Mouse (Mus musculus): Measurements from ENCODE around the gene Tmem107. TPM values are rescaled to one million over a fixed set of nuclear protein-coding genes. Genes with fewer than 3 reads are reported as not detected.

The Tmem107 gene
- total RNA-seq, 2 experiments from 2014 or later = 4.2 to 6.1 TPM

DNA sequence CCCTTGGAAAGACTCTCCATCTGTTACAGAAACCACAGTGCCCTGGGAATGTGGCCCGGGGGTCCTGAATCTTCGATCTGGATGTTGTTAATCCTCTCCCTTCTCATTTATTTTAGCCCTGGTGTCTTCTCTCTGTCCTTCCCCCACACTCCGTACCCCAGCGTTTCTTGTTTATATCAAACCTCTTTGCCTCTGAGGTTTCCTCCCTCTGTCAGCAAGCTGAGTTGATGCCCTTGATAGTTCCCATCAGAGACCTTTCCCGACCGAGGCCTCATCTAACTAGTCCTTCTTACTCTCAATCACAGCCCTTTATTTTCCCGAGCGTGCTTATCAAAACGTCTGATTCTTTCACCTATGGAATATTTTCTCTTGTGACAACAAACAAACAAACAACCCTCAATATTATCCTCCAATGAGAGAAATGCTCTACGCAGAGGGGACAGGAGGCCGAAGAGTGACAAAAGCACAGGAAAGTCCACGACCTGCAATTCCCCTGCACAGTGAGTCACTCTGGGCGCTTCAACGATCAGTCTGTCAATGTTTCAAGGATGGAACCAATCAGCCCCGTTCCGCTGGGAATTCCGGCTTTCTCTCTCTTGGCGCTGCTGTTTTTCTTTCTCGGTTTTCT is 11.8 kb upstream of the Tmem107 start:
- no peak for DNase-seq
- intact Hi-C loops (cut with DNase I) = no loop called here

DNA sequence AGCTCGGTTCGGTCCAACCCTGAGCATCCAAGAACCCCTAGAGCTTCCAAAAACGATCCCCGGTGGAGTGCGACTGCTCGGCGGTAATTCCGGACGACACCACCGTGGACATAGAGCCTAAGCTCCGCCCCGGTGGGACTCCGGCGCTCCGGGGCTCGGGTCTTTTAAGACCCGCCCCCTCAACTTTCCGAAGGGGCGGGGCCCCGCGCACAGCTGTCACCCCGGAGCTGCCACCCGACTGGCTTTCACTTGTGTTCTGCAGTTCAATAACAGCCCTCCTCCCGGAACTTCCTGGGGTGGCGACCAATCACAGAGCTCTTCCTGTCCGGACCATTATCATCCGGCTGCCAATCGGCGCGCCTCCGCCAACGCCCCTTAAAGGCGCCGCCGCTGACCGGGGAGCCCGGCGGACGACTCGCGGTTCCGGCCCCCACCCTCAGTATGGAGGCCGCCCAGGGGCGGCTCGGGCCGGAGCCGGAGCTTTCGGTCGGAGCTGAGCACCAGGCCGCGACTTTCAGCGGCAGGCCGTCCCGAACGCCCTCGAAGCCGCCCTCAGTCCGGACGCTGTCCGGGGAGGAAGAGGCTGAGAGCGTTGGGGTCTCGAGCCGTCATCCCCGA is 11.1 kb upstream of the Tmem107 start, which contains the start of gene Borcs6:
Gene Borcs6 (plus strand): TSS at position 361 of the 618 bp plus-strand sequence.
- intact Hi-C loops (cut with DNase I) = no loop called here
- DNase-seq = peak; percentile 91 to 92

DNA sequence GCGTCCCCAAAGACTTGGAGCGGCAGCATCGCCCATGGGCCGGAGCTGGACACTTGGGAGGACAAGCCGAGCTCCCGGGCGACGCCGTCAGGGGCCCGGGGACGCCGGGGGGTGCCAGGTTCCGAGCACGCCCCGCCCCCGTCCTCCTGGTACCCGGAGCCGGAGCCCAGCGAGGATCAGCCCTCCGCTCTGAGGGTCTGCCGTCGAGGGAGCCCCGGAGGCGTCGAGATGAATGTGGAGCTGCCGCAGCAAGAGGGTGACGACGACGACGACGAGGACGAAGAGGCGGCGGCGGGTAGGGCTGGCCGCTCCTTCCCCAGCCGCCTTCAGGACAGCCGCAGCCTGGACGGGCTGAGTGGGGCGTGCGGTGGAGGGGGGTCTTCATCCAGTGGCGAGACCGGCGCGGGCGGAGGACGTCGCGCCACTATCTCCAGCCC is 10.6 kb upstream of the Tmem107 start:
- intact Hi-C loops (cut with DNase I) = loop anchor here (5.0 kb wide), 1 partner anchor 187 kb away; no protein-coding TSS in a partner anchor
- no peak for DNase-seq

GRCm38 (mm10) chr11:69060448-69061254 is 10.0 kb upstream of the Tmem107 start:
- peak; percentile 38 to 45 for DNase-seq

DNA sequence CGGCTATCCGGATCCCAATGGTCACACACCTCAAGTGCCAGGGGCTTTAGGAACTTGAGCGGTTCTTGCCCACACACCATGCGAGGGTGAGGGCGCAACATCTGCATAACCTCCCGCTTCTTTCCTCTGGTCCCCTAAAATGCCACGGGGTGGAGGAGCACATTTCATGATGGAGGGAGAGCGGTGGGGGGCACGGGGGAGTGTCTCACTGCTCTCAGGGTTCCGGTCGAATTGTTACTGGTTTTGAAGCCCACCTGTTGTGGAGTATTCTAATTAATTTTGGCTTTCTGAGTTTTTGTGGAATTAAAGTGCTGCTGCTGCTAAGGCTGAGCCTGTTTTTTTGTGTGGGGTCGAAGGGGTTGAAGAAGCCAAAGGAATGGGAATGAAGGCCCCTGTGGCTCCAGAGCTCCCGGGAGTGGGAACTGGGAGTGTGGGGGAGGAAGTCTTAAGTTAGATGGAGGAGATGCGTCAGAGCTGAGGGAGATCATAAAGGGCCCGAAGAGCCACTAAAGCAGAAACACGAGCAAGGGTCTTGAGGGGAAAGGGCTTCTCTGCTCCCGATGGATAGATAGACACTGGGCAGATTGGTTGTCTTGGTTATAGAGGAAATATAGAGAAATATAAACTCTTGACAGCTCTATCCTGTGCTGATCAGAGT is 9.2 kb upstream of the Tmem107 start:
- no peak for DNase-seq
- intact Hi-C loops (cut with DNase I) = loop anchor here (5.0 kb wide), 1 partner anchor 186 kb away; no protein-coding TSS in a partner anchor

More at GRCm38 (mm10) chr11:69060448-69061254, 10.0 kb upstream of the Tmem107 start:
- intact Hi-C loops (cut with DNase I) = loop anchor here (5.0 kb wide), 1 partner anchor 187 kb away; no protein-coding TSS in a partner anchor

DNA sequence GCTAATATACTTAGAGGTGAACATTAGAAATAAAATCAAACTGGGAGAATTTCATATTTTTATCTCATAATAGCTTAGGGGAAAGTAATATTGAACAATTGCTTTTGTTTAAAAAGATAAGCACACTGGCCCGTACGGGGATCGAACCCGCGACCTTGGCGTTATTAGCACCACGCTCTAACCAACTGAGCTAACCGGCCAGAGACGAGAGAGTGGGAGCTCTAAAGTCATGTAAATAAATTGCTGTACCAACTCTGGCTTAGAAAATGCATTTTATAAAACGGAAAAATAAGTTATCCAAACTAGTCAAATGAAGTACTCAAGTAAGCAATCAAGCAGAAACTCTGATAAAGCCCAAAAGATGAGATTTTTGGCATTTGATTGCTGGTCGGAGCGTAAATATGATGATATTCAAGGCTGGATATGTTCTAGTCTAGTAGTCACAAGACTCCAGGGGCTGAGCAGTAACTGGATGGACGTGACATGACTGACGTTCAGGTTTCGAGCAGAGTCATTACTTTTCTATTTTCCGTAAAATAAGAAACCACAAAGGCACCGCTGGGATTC is 8.3 kb upstream of the Tmem107 start:
- DNase-seq = peak; percentile 81 to 86
- intact Hi-C loops (cut with DNase I) = loop anchor here (1.0 to 5.0 kb wide), 3 partner anchors 21 to 185 kb away; no protein-coding TSS in a partner anchor

DNA sequence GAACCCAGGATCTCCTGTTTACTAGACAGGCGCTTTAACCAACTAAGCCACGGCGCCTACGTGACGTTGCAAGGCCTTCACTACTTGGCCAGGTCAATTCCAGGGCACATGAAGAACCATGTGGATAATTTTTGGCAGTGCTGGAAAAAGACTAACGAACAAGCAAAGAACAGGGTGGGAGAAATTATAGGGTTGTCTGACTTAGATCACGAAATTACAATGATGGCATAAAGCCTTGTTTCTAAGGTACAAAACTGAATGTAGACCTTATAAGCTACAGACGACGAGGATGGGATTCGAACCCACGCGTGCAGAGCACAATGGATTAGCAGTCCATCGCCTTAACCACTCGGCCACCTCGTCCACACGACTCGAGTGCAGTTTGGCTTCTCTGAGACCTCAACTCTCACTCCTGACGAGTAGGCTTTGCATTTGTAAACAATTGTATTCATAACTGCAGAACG is 7.8 kb upstream of the Tmem107 start:
- DNase-seq = peak; percentile 98 to 99
- intact Hi-C loops (cut with DNase I) = loop anchor here (1.0 to 5.0 kb wide), 4 partner anchors 21 to 185 kb away; no protein-coding TSS in a partner anchor

GRCm38 (mm10) chr11:69063413-69064201 is 7.0 kb upstream of the Tmem107 start:
- intact Hi-C loops (cut with DNase I) = loop anchor here (1.0 to 5.0 kb wide), 2 partner anchors 61 to 184 kb away; no protein-coding TSS in a partner anchor
- peak; percentile 89 to 90 for DNase-seq

DNA sequence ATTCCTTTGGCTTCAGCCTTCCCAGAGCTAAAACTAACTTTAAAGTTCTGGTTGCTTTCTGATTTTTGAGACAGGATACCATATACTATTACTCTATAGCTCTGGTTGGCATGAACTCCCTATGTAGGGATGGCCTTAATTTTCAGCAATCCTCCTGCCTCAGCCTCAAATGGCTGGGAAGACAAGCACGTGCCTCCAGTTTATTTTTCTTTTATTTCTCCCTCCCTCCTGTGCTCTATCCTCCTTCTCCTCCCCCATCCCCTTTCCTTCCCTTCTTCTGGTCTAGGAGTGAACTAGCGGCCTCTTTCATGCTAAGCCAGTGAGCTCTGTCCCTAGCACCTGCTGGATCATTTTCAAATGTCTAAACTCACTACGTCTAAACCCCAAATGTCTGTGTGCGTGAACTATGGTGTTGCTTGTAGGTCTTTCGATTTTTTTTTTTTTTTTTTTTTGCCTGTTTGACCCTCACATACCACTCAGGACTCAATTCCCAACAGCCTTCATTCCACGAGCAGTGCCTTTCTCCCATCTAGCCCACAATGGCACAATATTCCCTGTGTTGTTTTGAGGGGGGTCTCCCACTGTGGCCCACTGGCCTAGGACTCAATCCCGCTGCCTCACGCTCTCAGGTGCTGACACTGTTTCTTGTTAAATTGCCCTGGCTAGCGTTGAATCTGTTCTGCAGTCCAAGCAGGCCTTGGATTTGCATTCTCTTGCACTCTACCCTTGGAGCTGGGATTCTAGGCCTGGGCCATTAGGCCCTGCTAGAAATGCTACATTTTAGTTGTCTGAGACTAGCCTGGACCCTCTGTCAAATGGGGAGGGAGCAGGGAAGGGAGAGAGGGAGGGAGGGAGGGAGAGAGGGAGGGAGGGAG is 6.1 kb upstream of the Tmem107 start:
- DNase-seq = no peak
- intact Hi-C loops (cut with DNase I) = loop anchor here (5.0 kb wide), 1 partner anchor 183 kb away; no protein-coding TSS in a partner anchor

DNA sequence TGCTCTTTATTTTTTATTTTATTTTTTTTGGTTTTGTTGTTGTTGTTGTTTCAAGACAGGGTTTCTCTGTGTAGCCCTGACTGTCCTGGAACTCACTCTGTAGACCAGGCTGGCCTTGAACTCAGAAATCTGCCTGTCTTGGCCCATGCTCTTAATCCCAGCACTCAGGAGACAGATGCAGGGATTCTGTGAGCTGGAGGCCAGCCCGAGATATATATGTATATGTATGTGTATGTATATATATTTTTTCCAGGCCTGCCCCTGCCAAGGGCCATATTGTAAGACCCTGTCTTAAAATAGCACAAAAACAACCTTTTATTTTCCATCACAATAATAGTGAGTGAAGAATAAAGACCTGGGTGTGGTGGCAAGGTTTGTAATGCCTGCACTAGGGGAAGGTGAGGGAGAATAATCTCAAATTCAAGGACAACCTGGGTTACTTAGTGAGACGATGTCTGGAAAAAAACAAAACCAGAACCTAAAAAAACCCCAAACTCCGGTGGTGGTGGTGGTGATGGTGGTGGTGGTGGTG is 5.1 kb upstream of the Tmem107 start:
- intact Hi-C loops (cut with DNase I) = no loop called here

GRCm38 (mm10) chr11:69066163-69066861 is 4.3 kb upstream of the Tmem107 start:
- peak; percentile 24 to 32 for DNase-seq

More for the DNA sequence above, 5.1 kb upstream of the Tmem107 start:
- DNase-seq = no peak

DNA sequence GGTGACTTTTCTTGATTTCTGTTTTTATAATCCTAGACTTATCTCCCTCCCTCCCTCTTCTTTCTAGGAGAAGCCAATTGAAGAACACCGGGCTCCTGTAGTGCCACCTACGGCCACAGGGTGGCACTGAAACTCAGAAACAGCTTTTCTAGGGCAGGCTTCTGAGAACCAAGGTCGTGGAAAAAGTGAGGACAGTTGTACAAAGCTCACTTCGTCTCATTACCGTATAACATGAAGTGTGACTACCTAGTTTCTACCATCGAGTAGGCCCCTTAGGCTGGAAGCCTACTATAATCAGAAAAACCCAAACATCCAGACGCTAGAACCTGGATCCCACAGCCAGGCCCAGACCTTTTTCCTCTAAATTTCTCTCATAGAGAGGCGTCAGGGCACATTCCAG is 3.6 kb upstream of the Tmem107 start:
- DNase-seq = peak; percentile 89 to 93
- intact Hi-C loops (cut with DNase I) = loop anchor here (1.0 kb wide), 2 partner anchors 51 to 83 kb away; no protein-coding TSS in a partner anchor

More at GRCm38 (mm10) chr11:69066163-69066861, 4.3 kb upstream of the Tmem107 start:
- intact Hi-C loops (cut with DNase I) = no loop called here

GRCm38 (mm10) chr11:69067601-69068000 is 3.0 kb upstream of the Tmem107 start:
- intact Hi-C loops (cut with DNase I) = loop anchor here (1.0 kb wide), 2 partner anchors 51 to 83 kb away; no protein-coding TSS in a partner anchor

GRCm38 (mm10) chr11:69070093-69070492 is 513 bp upstream of the Tmem107 start:
- intact Hi-C loops (cut with DNase I) = loop anchor here (2.0 kb wide), 1 partner anchor 19 kb away; the partner anchor contains the start of gene Vamp2

More at GRCm38 (mm10) chr11:69067601-69068000, 3.0 kb upstream of the Tmem107 start:
- DNase-seq = peak; percentile 35 to 47

GRCm38 (mm10) chr11:69071262-69071661 is 656 bp downstream of the Tmem107 start:
- intact Hi-C loops (cut with DNase I) = loop anchor here (2.0 kb wide), 1 partner anchor 18 kb away; the partner anchor contains the start of gene Vamp2

More at GRCm38 (mm10) chr11:69070093-69070492, 513 bp upstream of the Tmem107 start:
- DNase-seq = peak in 1 of 2 experiments; percentile 39

GRCm38 (mm10) chr11:69072234-69072633 is 1.6 kb downstream of the Tmem107 start:
- intact Hi-C loops (cut with DNase I) = no loop called here
- DNase-seq = no peak

More at GRCm38 (mm10) chr11:69071262-69071661, 656 bp downstream of the Tmem107 start:
- DNase-seq = no peak

Measured in heart, postnatal 36 days (tissue).